Mouse (Mus musculus): ENCODE results near the gene Gadd45g. TPM values are rescaled to one million over a fixed set of nuclear protein-coding genes. Genes with fewer than 3 reads are reported as not detected.

Gene Gadd45g
- total RNA-seq, 4 experiments from 2014 or later, result 14.6 to 28.2 (median 17.2) TPM

DNA sequence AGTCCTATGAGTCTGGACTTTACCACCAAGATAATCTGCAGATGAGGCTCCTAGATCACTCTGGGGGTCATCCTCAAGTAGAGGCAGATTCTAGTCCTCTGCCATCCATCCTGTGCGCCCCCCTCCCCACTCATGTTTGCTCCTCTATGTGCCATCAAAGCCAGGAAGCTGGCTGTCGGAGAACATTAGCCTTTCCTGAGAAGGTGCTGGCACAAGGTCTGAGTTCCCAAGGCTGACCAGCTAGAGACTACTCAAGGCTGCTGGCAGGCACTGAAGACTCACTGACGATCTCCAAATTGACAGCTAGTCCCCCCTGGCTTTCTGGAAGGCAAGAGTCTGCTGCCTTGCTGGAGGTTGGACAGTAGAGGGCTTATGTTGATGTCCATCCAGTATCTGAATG lies 35.7 kb downstream of the Gadd45g start:
- no peak for DNase-seq (ENCODE audit: low spot score in 2 of 2)

GRCm38 (mm10) chr13:51884250-51884649 lies 37.8 kb downstream of the Gadd45g start:
- DNase-seq (ENCODE audit: low spot score in 2 of 2), result no peak

GRCm38 (mm10) chr13:51885594-51885993 lies 39.1 kb downstream of the Gadd45g start:
- no peak for DNase-seq (ENCODE audit: low spot score in 2 of 2)

- DNase-seq (ENCODE audit: low spot score in 2 of 2), result no peak
Observed at GRCm38 (mm10) chr13:51886085-51886484, 39.6 kb downstream of the Gadd45g start.

DNA sequence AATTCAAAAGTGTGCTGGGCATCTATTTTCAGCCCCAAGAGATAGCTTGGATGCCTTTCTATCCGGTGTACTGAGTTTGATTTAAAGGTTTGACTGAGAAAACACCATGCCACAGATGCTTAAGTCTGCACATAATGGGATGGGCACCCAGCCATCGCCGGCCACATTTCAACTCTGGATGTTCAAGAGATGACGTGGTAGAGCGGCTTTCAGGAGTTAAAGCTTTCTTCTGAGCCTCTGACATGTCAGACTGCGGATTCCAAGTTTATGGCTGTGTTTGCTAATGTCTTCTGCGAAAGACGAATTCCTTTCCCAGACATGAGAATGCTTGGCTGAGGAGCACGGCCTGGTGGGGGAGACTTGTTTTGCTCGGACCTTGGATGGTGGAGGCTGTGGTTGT lies 40.2 kb downstream of the Gadd45g start:
- DNase-seq (ENCODE audit: low spot score in 2 of 2), result no peak

DNA sequence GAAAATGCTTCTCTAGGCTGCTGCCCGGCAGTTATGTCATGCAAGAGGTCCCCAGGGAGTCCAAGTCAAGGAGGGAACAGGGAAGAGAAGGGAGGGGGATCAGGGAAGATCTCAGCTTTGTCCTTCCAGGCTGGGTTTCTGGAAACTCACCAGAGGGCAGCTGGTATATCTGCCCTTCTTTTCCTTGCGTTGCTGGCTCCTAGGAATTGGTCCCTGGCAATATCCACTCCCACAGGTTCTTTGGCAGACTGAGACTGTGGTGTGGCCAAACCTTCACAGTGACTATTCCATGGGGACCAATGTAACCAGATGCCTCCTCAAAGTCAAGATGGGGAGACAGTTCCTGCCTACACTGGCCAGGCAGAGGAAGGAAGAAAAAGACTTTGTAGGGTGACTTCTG lies 41.9 kb downstream of the Gadd45g start:
- no peak for DNase-seq (ENCODE audit: low spot score in 2 of 2)

GRCm38 (mm10) chr13:51891825-51892532 lies 45.5 kb downstream of the Gadd45g start:
- no peak for DNase-seq (ENCODE audit: low spot score in 2 of 2)

GRCm38 (mm10) chr13:51897579-51897978 lies 51.1 kb downstream of the Gadd45g start:
- DNase-seq (ENCODE audit: low spot score in 2 of 2), result no peak

Other genes with a start within 250 kb of the Gadd45g start
- gene Cks2, start 201.4 kb upstream of the Gadd45g start, total RNA-seq (2022), result 1 to 10 TPM; 2.0 to 3.3 (median 2.2) TPM
- 10 to 100 TPM; 18.9 to 21.5 (median 21.0) TPM for gene Secisbp2, start 195.0 kb upstream of the Gadd45g start, total RNA-seq (2022)
- gene Sema4d, start 52.9 kb upstream of the Gadd45g start, total RNA-seq (2022), result 10 to 100 TPM; 79.8 to 99.9 (median 95.4) TPM

All from layer of hippocampus, adult 8-10 months (tissue).